Mouse (Mus musculus) embryonic stem cell, embryonic (primary cell): ENCODE measurements at regions not wholly inside any gene's neighbourhood (a gene's known extent, or its start where the extent isn't known, plus 50 kb on each side); places are given as distances from the start of the nearest gene placed in this dataset.

ENCODE experiments used
- CTCF ChIA-PET, 4 experiments: fragments of 300-600 bp in 2 of 4; fragments of 350-600 bp in 2 of 4; sonication (Branson Sonifier 250); formaldehyde crosslinking; loops; one replicate each; lab custom pipeline; 2022; ENCODE audit warnings: inconsistent platforms in 2 of 4; lab: Charles Lee
- POLR2A ChIA-PET, 4 experiments: fragments of 300-600 bp in 2 of 4; fragments of 350-600 bp in 2 of 4; sonication (Branson Sonifier 250); formaldehyde crosslinking; loops; one replicate each; lab custom pipeline; 2022; ENCODE audit warnings: antibody characterized with exemption in 4 of 4, inconsistent platforms in 1 of 4; lab: Charles Lee

- ChIA-PET POLR2A (no interaction called here), CTCF (no interaction called here)
Measured at GRCm38 (mm10) chr14:36453049-36453448, 358.3 kb downstream of the 4930474N05Rik start.

- CTCF ChIA-PET: no interaction called here
- POLR2A ChIA-PET: no interaction called here
Measured at GRCm38 (mm10) chr14:36450126-36450525, 355.4 kb downstream of the 4930474N05Rik start.

GRCm38 (mm10) chr14:36414656-36415273 lies 320.0 kb downstream of the 4930474N05Rik start:
- ChIA-PET POLR2A (no interaction called here), CTCF (no interaction called here)

GRCm38 (mm10) chr14:36414180-36414579 lies 319.5 kb downstream of the 4930474N05Rik start:
- CTCF ChIA-PET: no interaction called here
- POLR2A ChIA-PET: no interaction called here
